Mouse (Mus musculus) hindbrain, embryonic 13.5 days (tissue): ENCODE results near the gene Hist1h4d. TPM values are rescaled to one million over a fixed set of nuclear protein-coding genes. Genes with fewer than 3 reads are reported as not detected.
"Not testable (repeated sequence)": the region's sequence is repeated elsewhere in the genome, so short reads cannot be mapped to it uniquely, and the experiment has no call there.

Experiments used
- ATAC-seq: fragments of 200-750 bp; cut with Nextera tagmentation; 2 replicates; pipeline ENCODE4 v1.8.0; 2017; ENCODE audit warnings: moderate TSS enrichment; ENCODE audit not compliant: low FRiP score
- H3K27ac ChIP-seq: fragments of 300-500 bp; sonication (generic); 2 replicates; pipeline ENCODE4 v1.5.1; 2015; ENCODE audit warnings: inconsistent platforms, mild to moderate bottlenecking, moderate library complexity
- H3K27me3 ChIP-seq: fragments of 300-500 bp; sonication (generic); 2 replicates; pipeline ENCODE4 v1.6.1; 2015; ENCODE audit warnings: mild to moderate bottlenecking, inconsistent platforms
- H3K36me3 ChIP-seq: fragments of 300-500 bp; sonication (generic); 2 replicates; pipeline ENCODE4 v1.6.1; 2015; ENCODE audit warnings: mild to moderate bottlenecking, inconsistent platforms
- H3K4me1 ChIP-seq: fragments of 300-500 bp; sonication (generic); replicated peaks from 2 replicates; pipeline ENCODE4 v1.6.1; 2015; ENCODE audit warnings: inconsistent platforms
- H3K4me2 ChIP-seq: fragments of 300-500 bp; sonication (generic); 2 replicates; pipeline ENCODE4 v1.6.1; 2015; ENCODE audit warnings: inconsistent platforms, mild to moderate bottlenecking, moderate library complexity
- H3K4me3 ChIP-seq: fragments of 300-500 bp; sonication (generic); 2 replicates; pipeline ENCODE4 v1.5.1; 2015; ENCODE audit warnings: mild to moderate bottlenecking, inconsistent platforms
- H3K9ac ChIP-seq: fragments of 300-500 bp; sonication (generic); 2 replicates; pipeline ENCODE4 v1.6.1; 2015; ENCODE audit warnings: mild to moderate bottlenecking, inconsistent platforms
- H3K9me3 ChIP-seq: fragments of 300-500 bp; sonication (generic); 2 replicates; pipeline ENCODE4 v1.6.1; 2016; ENCODE audit warnings: inconsistent platforms
- WGBS: fragments of 180-500 bp; shearing (Covaris S2); methylation state at CpG from one replicate; pipeline ENCODE4 v1.1.7; 2015; 5-methylcytosine and 5-hydroxymethylcytosine counted together
- polyA plus RNA-seq: library from polyadenylated mRNA; unstranded; fragments of >200 nt; fragmentation: Nextera tagmentation; extraction: Ambion mirVana; gene quantifications from 2 replicates; pipeline ENCODE4 v1.2.1, GENCODE M21; 2015

The Hist1h4d gene
- polyA plus RNA-seq, 1 experiment from 2014 or later, result 52.6 TPM

GRCm38 (mm10) chr13:23554925-23555838 lies 26.2 kb upstream of the Hist1h4d start:
- ATAC-seq, result peak; percentile 73
- Histone ChIP-seq H3K27ac (peak overlapping the region; percentile 93), H3K4me3 (peak overlapping the region; percentile 53), H3K27me3 (no peaks in the 10 kb centered on the region), H3K9ac (peak overlapping the region; percentile 80), H3K4me1 (peaks cover 32% of the 10 kb centered on the region), H3K9me3 (no peaks in the 10 kb centered on the region), H3K36me3 (no peaks in the 10 kb centered on the region), H3K4me2 (peak overlapping the region; percentile 99)
- WGBS, result under 1% methylated on average over 54 of the region's 54 CpGs

GRCm38 (mm10) chr13:23555839-23556416 lies 25.5 kb upstream of the Hist1h4d start:
- under 1% methylated on average over 18 of the region's 18 CpGs for WGBS
- H3K27me3 ChIP-seq, result no peaks in the 10 kb centered on the region

GRCm38 (mm10) chr13:23556906-23557305 lies 24.5 kb upstream of the Hist1h4d start:
- Histone ChIP-seq H3K9ac (no peak overlapping the region), H3K27ac (0 out of 2 replicates have a peak overlapping the region, but pooled peaks have one; percentile 8), H3K36me3 (no peaks in the 10 kb centered on the region), H3K4me1 (peaks cover 26% of the 10 kb centered on the region), H3K27me3 (no peaks in the 10 kb centered on the region), H3K4me3 (no peak overlapping the region), H3K9me3 (no peaks in the 10 kb centered on the region), H3K4me2 (no peak overlapping the region; the same call in 1 of the 2 replicates)
- 75% methylated on average over 3 of the region's 3 CpGs for WGBS
- no peak for ATAC-seq

More at GRCm38 (mm10) chr13:23555839-23556416, 25.5 kb upstream of the Hist1h4d start:
- peak; percentile 80 for ATAC-seq
- H3K36me3 ChIP-seq, result no peaks in the 10 kb centered on the region
- peak overlapping the region; percentile 53 for H3K4me3 ChIP-seq
- peaks cover 29% of the 10 kb centered on the region for H3K4me1 ChIP-seq
- H3K9ac ChIP-seq, result peak overlapping the region; percentile 80
- H3K4me2 ChIP-seq, result peak overlapping the region; percentile 99
- no peaks in the 10 kb centered on the region for H3K9me3 ChIP-seq
- peak overlapping the region; percentile 93 for H3K27ac ChIP-seq

GRCm38 (mm10) chr13:23560699-23561098 lies 20.7 kb upstream of the Hist1h4d start:
- H3K4me3 ChIP-seq, H3K27me3 ChIP-seq, H3K36me3 ChIP-seq, ATAC-seq, H3K9me3 ChIP-seq, H3K4me1 ChIP-seq, H3K27ac ChIP-seq, H3K9ac ChIP-seq: not testable (repeated sequence)
- H3K4me2 ChIP-seq, result 0 out of 2 replicates have a peak overlapping the region, but pooled peaks have one; percentile 4
- 24% methylated on average over 2 of the region's 2 CpGs for WGBS

GRCm38 (mm10) chr13:23561531-23561882 lies 19.9 kb upstream of the Hist1h4d start:
- WGBS, result 0% methylated on average over 2 of the region's 5 CpGs
- ATAC-seq, H3K9me3 ChIP-seq, H3K4me1 ChIP-seq, H3K36me3 ChIP-seq, H3K27me3 ChIP-seq: not testable (repeated sequence)
- Histone ChIP-seq H3K4me3 (peak overlapping the region; percentile 46), H3K4me2 (peak overlapping the region; percentile 75), H3K9ac (peak overlapping the region; percentile 75), H3K27ac (peak overlapping the region; percentile 95)

- not testable (repeated sequence) for H3K4me1 ChIP-seq, H3K36me3 ChIP-seq, H3K27me3 ChIP-seq, H3K9me3 ChIP-seq
- peak within 1 kb of the TSS; percentile 95 for H3K27ac ChIP-seq
- peak within 1 kb of the TSS; percentile 46 for H3K4me3 ChIP-seq
- peak within 1 kb of the TSS; percentile 75 for H3K9ac ChIP-seq
- ATAC-seq, result peak; percentile 96
- under 1% methylated on average over 59 of the region's 67 CpGs for WGBS
- H3K4me2 ChIP-seq, result peak within 1 kb of the TSS; percentile 75
Observed at GRCm38 (mm10) chr13:23561883-23562659, 19.3 kb upstream of the Hist1h4d start, which contains the start of gene Hist1h3e. TSS of gene Hist1h3e (minus strand) at chr13:23562369.

- peak; percentile 65 for ATAC-seq
- Histone ChIP-seq H3K36me3 (no peaks in the 10 kb centered on the region), H3K4me1 (peaks cover 3% of the 10 kb centered on the region; the same call in 1 of the 2 replicates), H3K27ac (peak overlapping the region; percentile 95), H3K9ac (peak overlapping the region; percentile 66), H3K27me3 (no peaks in the 10 kb centered on the region), H3K4me2 (peak overlapping the region; percentile 75), H3K4me3 (peak overlapping the region; percentile 46), H3K9me3 (no peaks in the 10 kb centered on the region)
- WGBS, result 4% methylated on average over 18 of the region's 18 CpGs
Observed at GRCm38 (mm10) chr13:23562699-23563462, 18.5 kb upstream of the Hist1h4d start.

GRCm38 (mm10) chr13:23564482-23564881 lies 16.9 kb upstream of the Hist1h4d start:
- no peaks in the 10 kb centered on the region for H3K9me3 ChIP-seq
- WGBS, result 91% methylated on average over 2 of the region's 2 CpGs
- H3K9ac ChIP-seq, result no peak overlapping the region
- H3K27me3 ChIP-seq, result no peaks in the 10 kb centered on the region
- peak overlapping the region; percentile 95 for H3K27ac ChIP-seq
- H3K4me2 ChIP-seq, result no peak overlapping the region
- H3K4me1 ChIP-seq, result peaks cover 3% of the 10 kb centered on the region; the same call in 1 of the 2 replicates
- no peak overlapping the region for H3K4me3 ChIP-seq
- ATAC-seq, result no peak
- no peaks in the 10 kb centered on the region for H3K36me3 ChIP-seq

GRCm38 (mm10) chr13:23570261-23571021 lies 11.0 kb upstream of the Hist1h4d start:
- H3K27me3 ChIP-seq, H3K36me3 ChIP-seq, H3K9me3 ChIP-seq: not testable (repeated sequence)
- Histone ChIP-seq H3K27ac (peak overlapping the region; percentile 96), H3K4me2 (peak overlapping the region; percentile 74), H3K4me1 (peaks cover 26% of the 10 kb centered on the region), H3K9ac (peak overlapping the region; percentile 67), H3K4me3 (peak overlapping the region; percentile 50)
- ATAC-seq, result peak; percentile 52
- WGBS, result 3% methylated on average over 21 of the region's 41 CpGs

- Histone ChIP-seq H3K4me3 (peak within 1 kb of the TSS; percentile 50), H3K9me3 (no peaks in the 10 kb centered on the region), H3K27me3 (no peaks in the 10 kb centered on the region), H3K9ac (peak within 1 kb of the TSS; percentile 81), H3K36me3 (no peaks in the 10 kb centered on the region), H3K4me2 (peak within 1 kb of the TSS; percentile 74), H3K27ac (peak within 1 kb of the TSS; percentile 96), H3K4me1 (peaks cover 28% of the 10 kb centered on the region)
- under 1% methylated on average over 18 of the region's 18 CpGs for WGBS
- peak; percentile 92 for ATAC-seq
Observed at GRCm38 (mm10) chr13:23571022-23571503, 10.3 kb upstream of the Hist1h4d start, which contains the start of the genes Hist1h2ae and Hist1h2bg. TSS of gene Hist1h2ae (minus strand) at chr13:23571220. TSS of gene Hist1h2bg (plus strand) at chr13:23571396.
